Mouse (Mus musculus) CH12.LX (cell line): ENCODE measurements around the gene Alkal2. TPM values are rescaled to one million over a fixed set of nuclear protein-coding genes. Genes with fewer than 3 reads are reported as not detected.

Experiments used
- DNase-seq: peaks from one replicate; pipeline ENCODE4 v3.0.0-alpha.2; 2013; ENCODE audit errors: extremely low read depth
- H3K27ac ChIP-seq: 2 replicates; pipeline ENCODE4 v1.5.1; 2012; ENCODE audit warnings: low read depth, mild to moderate bottlenecking, control low read depth, moderate library complexity; ENCODE audit not compliant: insufficient read depth
- H3K27me3 ChIP-seq: replicated peaks from 2 replicates; pipeline ENCODE3; 2012; ENCODE audit warnings: inconsistent platforms
- H3K36me3 ChIP-seq, 2 experiments: replicated peaks in 1 of 2; 2 replicates each; pipeline versions ENCODE3 to v1.6.1; 2012; ENCODE audit warnings: inconsistent platforms in 1 of 2, low read length in 1 of 2, mild to moderate bottlenecking in 1 of 2, mixed read lengths in 1 of 2, moderate library complexity in 1 of 2; ENCODE audit not compliant: control insufficient read depth in 1 of 2, insufficient read depth in 1 of 2
- H3K4me1 ChIP-seq, 2 experiments: 2 replicates each; pipeline ENCODE4 v1.6.1; 2012; ENCODE audit warnings: inconsistent platforms in 1 of 2, moderate library complexity in 1 of 2; ENCODE audit not compliant: insufficient read depth in 2 of 2, control insufficient read depth in 1 of 2
- H3K4me2 ChIP-seq: 2 replicates; pipeline ENCODE4 v1.6.1; 2012; ENCODE audit warnings: low read depth, mild to moderate bottlenecking, control low read depth; ENCODE audit not compliant: poor library complexity, insufficient read depth, severe bottlenecking
- H3K4me3 ChIP-seq, 3 experiments: fragments of 150-350 bp in 1 of 3; sonication (generic) in 1 of 3; replicated peaks in 1 of 3; 2 replicates each; pipeline versions ENCODE3 to v1.5.1; 2011 to 2012; ENCODE audit warnings: low read depth in 2 of 3, low read length in 2 of 3, mild to moderate bottlenecking in 2 of 3, moderate library complexity in 2 of 3, control low read depth in 1 of 3, improper control_type of control experiment in 1 of 3, inconsistent platforms in 1 of 3, mixed read lengths in 1 of 3; ENCODE audit not compliant: poor library complexity in 1 of 3
- H3K79me2 ChIP-seq: replicated peaks from 2 replicates; pipeline ENCODE4 v1.6.1; 2012; ENCODE audit warnings: mild to moderate bottlenecking, moderate library complexity; ENCODE audit not compliant: control insufficient read depth, poor library complexity, insufficient read depth, severe bottlenecking; ENCODE audit errors: extremely low read depth
- H3K9ac ChIP-seq: 2 replicates; pipeline ENCODE4 v1.6.1; 2012; ENCODE audit warnings: low read depth, mild to moderate bottlenecking, control low read depth, moderate library complexity; ENCODE audit not compliant: insufficient read depth
- H3K9me3 ChIP-seq: replicated peaks from 2 replicates; pipeline ENCODE3; 2012; ENCODE audit warnings: low read length, inconsistent platforms, mixed read lengths
- BHLHE40 ChIP-seq: IDR thresholded peaks from 2 replicates; pipeline ENCODE4 v1.6.1; 2011; ENCODE audit warnings: mild to moderate bottlenecking, low read depth, low read length, improper control_type of control experiment
- GABPA ChIP-seq: IDR thresholded peaks from 2 replicates; pipeline ENCODE4 v1.6.1; 2012; ENCODE audit warnings: low read depth, low read length, improper control_type of control experiment, inconsistent platforms; ENCODE audit not compliant: insufficient replicate concordance
- HCFC1 ChIP-seq: IDR thresholded peaks from 2 replicates; pipeline ENCODE4 v1.6.1; 2012; ENCODE audit warnings: low read depth, mild to moderate bottlenecking, inconsistent platforms, low read length, improper control_type of control experiment
- JUND ChIP-seq: conservative IDR thresholded peaks from 2 replicates; pipeline ENCODE4 v1.6.1; 2011; ENCODE audit warnings: low read depth, low read length, improper control_type of control experiment
- KAT2A ChIP-seq: IDR thresholded peaks from 2 replicates; pipeline ENCODE4 v1.6.1; 2012; ENCODE audit warnings: low read length, improper control_type of control experiment, inconsistent platforms; ENCODE audit not compliant: insufficient replicate concordance
- MAX ChIP-seq: IDR thresholded peaks from 2 replicates; pipeline ENCODE4 v1.6.1; 2011; ENCODE audit warnings: low read length, improper control_type of control experiment
- MAZ ChIP-seq: IDR thresholded peaks from 2 replicates; pipeline ENCODE4 v1.6.1; 2012; ENCODE audit warnings: low read depth, mild to moderate bottlenecking, inconsistent platforms, low read length, improper control_type of control experiment, moderate library complexity
- MEF2A ChIP-seq: IDR thresholded peaks from 2 replicates; pipeline ENCODE4 v1.6.1; 2014; ENCODE audit warnings: low read depth, mild to moderate bottlenecking, inconsistent platforms, low read length, improper control_type of control experiment, borderline replicate concordance
- MYC ChIP-seq: IDR thresholded peaks from 2 replicates; pipeline ENCODE4 v1.6.1; 2011; ENCODE audit warnings: low read depth, mild to moderate bottlenecking, improper control_type of control experiment, low read length
- POLR2A ChIP-seq: IDR thresholded peaks from 2 replicates; pipeline ENCODE4 v1.6.1; 2011; ENCODE audit warnings: low read depth, mild to moderate bottlenecking, improper control_type of control experiment, low read length
- POLR2AphosphoS2 ChIP-seq: IDR thresholded peaks from 2 replicates; pipeline ENCODE4 v1.6.1; 2011; ENCODE audit warnings: low read depth, low read length, improper control_type of control experiment
- SMC3 ChIP-seq: IDR thresholded peaks from 2 replicates; pipeline ENCODE4 v1.6.1; 2011; ENCODE audit warnings: low read depth, low read length, improper control_type of control experiment
- TBP ChIP-seq: conservative IDR thresholded peaks from 2 replicates; pipeline ENCODE4 v1.6.1; 2011; ENCODE audit warnings: low read depth, low read length, improper control_type of control experiment
- TCF12 ChIP-seq: IDR thresholded peaks from 2 replicates; pipeline ENCODE4 v1.6.1; 2014; ENCODE audit warnings: low read depth, mild to moderate bottlenecking, inconsistent platforms, low read length, improper control_type of control experiment
- UBTF ChIP-seq: IDR thresholded peaks from 2 replicates; pipeline ENCODE4 v1.6.1; 2012; ENCODE audit warnings: low read depth, mild to moderate bottlenecking, inconsistent platforms, low read length, improper control_type of control experiment, moderate library complexity
- USF1 ChIP-seq: IDR thresholded peaks from 2 replicates; pipeline ENCODE4 v1.6.1; 2014; ENCODE audit warnings: low read depth, mild to moderate bottlenecking, inconsistent platforms, low read length, improper control_type of control experiment
- USF2 ChIP-seq: conservative IDR thresholded peaks from 2 replicates; pipeline ENCODE4 v1.6.1; 2011; ENCODE audit warnings: low read depth, low read length, improper control_type of control experiment
- ZMIZ1 ChIP-seq: IDR thresholded peaks from 2 replicates; pipeline ENCODE4 v1.6.1; 2012; ENCODE audit warnings: low read depth, mild to moderate bottlenecking, inconsistent platforms, low read length, improper control_type of control experiment
- ZNF384 ChIP-seq: IDR thresholded peaks from 2 replicates; pipeline ENCODE4 v1.6.1; 2012; ENCODE audit warnings: low read depth, low read length, improper control_type of control experiment, inconsistent platforms
- dilution Hi-C: fragments of 300-500 bp; cut with MboI; formaldehyde crosslinking; loops from 2 replicates; pipeline ENCODE4 v1.14.3; 2020; ENCODE audit warnings: low sequenced_read_pairs; ENCODE audit not compliant: extremely low pct_unique_long_range_greater_than_20kb, extremely low pct_ligation_motif_present
- in situ Hi-C: fragments of 300-500 bp; cut with MboI; formaldehyde crosslinking; loops from 3 replicates; pipeline ENCODE4 v1.14.3; 2019; ENCODE audit warnings: low sequenced_read_pairs, low pct_ligation_motif_present, low pct_unique_long_range_greater_than_20kb, mixed read lengths
- polyA plus RNA-seq: library from polyadenylated mRNA; unstranded; fragments of >175 nt; gene quantifications from 2 replicates; pipeline ENCODE4 v1.2.1, GENCODE M21; 2012; ENCODE audit warnings: low read depth; ENCODE audit not compliant: insufficient read length
- total RNA-seq, 2 experiments: library from RNA; depleted of rRNA; stranded (reverse); fragments of 300-350 nt in 1 of 2; fragments of >200 nt in 1 of 2; gene quantifications; 2 replicates each; pipeline ENCODE4 v1.2.3; 2012 to 2014

Gene Alkal2
- total and polyA plus RNA-seq, 3 experiments, result not detected

- no peaks in the 10 kb centered on the region for H3K36me3 ChIP-seq
- H3K27ac ChIP-seq, result no peak overlapping the region
- DNase-seq, result no peak
- dilution Hi-C loops, result no loop called here
- no peaks in the 10 kb centered on the region for H3K27me3 ChIP-seq
- H3K9me3 ChIP-seq, result no peaks in the 10 kb centered on the region
- in situ Hi-C loops, result loop anchor here (5.0 kb wide), 1 partner anchor 286 kb away; no protein-coding TSS in a partner anchor
- H3K4me1 ChIP-seq, result no peaks in the 10 kb centered on the region
- no peak overlapping the region for H3K9ac ChIP-seq
- TF ChIP-seq USF2 (no peak), MAX (no peak), SMC3 (no peak), POLR2A (no peak), TCF12 (no peak), MYC (no peak)
- H3K79me2 ChIP-seq, result no peaks in the 10 kb centered on the region
- H3K4me2 ChIP-seq, result no peak overlapping the region
- H3K4me3 ChIP-seq, result no peak overlapping the region
These were observed 533 bp upstream of the Alkal2 start for GRCm38 (mm10) chr12:30883592-30883985.

- Histone ChIP-seq H3K4me1 (no peaks in the 10 kb centered on the region), H3K9ac (no peak overlapping the region), H3K27ac (no peak overlapping the region), H3K4me3 (no peak overlapping the region), H3K9me3 (no peaks in the 10 kb centered on the region), H3K36me3 (no peaks in the 10 kb centered on the region), H3K4me2 (no peak overlapping the region)
- dilution Hi-C loops, result no loop called here
- no peak for TF ChIP-seq HCFC1
- no peak for TF ChIP-seq USF1
- no peak for TF ChIP-seq MEF2A
- no peak for TF ChIP-seq POLR2AphosphoS2
- no peak for TF ChIP-seq TCF12
- TF ChIP-seq UBTF, result no peak
- TF ChIP-seq MAZ, result no peak
- TF ChIP-seq SMC3, result no peak
- TF ChIP-seq, all 38 proteins: peak for 0
- in situ Hi-C loops, result loop anchor here (5.0 kb wide), 1 partner anchor 287 kb away; no protein-coding TSS in a partner anchor
- Histone ChIP-seq H3K27me3 (no peaks in the 10 kb centered on the region), H3K79me2 (no peaks in the 10 kb centered on the region)
- no peak for DNase-seq
These were observed 604 bp downstream of the Alkal2 start for GRCm38 (mm10) chr12:30884622-30885230.

GRCm38 (mm10) chr12:30885891-30886290 is 1.8 kb downstream of the Alkal2 start:
- no peak for DNase-seq
- Histone ChIP-seq H3K36me3 (no peaks in the 10 kb centered on the region), H3K9ac (no peak overlapping the region), H3K4me1 (no peaks in the 10 kb centered on the region), H3K4me2 (no peak overlapping the region), H3K79me2 (no peaks in the 10 kb centered on the region), H3K27ac (no peak overlapping the region), H3K27me3 (no peaks in the 10 kb centered on the region), H3K4me3 (no peak overlapping the region), H3K9me3 (no peaks in the 10 kb centered on the region)
- in situ Hi-C loops (no loop called here), dilution Hi-C loops (no loop called here)
- TF ChIP-seq TBP (no peak), ZNF384 (no peak), JUND (no peak), MEF2A (no peak), KAT2A (no peak), GABPA (no peak), ZMIZ1 (no peak), BHLHE40 (no peak)
